Mouse (Mus musculus) kidney, adult 9 months (tissue): Measurements from ENCODE around the gene Klre1.
"Not testable (repeated sequence)": the region's sequence is repeated elsewhere in the genome, so short reads cannot be mapped to it uniquely, and the experiment has no call there.

Experiments used
- DNase-seq: peaks from one replicate; pipeline ENCODE4 v3.0.0; 2022

Klre1 gene

DNA sequence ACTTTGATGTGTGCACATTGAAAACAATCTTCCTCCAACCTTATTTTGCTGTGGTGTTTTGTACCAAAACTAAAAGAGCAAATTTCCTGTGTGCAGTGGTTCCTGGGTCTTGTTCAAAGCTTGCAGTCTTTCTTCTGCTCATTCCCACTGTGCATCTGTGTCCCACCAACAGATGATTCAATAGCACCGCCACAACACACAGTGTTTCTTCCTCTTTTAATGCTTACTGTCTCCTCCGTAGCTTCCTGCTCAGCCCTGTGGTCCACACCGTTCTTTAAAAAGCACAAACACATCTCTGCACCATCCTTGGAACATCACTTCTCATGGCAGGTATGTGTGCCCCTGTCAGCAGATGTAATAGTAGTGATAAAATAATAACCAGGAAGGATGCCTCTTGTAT, 13.8 kb downstream of the Klre1 start, which contains the start of gene Klrd1:
Gene Klrd1, plus strand, starts transcription at position 275 of the 400 bp plus-strand sequence.
- no peak for DNase-seq

DNA sequence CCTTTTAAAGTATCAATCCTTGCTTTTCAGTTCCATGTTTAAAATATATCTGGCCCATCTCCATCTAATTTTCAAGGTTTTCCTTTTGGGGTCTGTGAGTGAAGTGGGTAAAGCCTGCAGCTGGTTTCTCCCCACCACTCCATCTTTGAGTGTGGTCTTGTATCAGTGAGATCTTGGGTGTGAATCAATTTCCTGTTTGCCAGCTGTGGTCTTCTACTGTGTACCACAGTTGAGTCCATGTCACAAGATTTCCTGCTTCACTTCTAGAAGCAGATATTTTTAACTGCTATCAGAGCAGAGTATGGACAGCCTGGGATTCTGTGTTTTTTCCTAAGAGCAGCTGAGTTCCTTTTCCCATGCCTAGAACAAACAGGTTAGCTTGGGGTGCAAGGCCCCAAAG, 30.7 kb downstream of the Klre1 start:
- no peak for DNase-seq

DNA sequence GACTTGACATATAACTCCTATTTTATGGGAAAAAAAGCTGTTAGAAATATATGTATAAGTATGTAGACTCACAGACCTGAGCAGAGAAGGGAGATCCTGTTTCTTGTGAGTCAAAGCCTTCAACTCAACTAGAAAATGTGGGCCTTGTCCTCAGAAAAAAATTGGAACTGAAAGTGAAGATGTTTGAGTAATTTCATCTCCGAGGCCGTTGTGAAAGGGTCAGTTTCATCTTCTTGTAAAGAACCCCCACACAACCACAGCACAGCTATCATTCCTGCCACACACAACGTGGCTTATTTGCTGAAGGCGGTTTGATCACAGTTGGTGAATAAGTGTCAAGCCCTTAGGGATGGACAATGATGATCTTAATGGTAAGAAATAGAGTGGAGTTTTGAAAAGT, 46.0 kb downstream of the Klre1 start, which contains the start of gene Klrk1:
Gene Klrk1, minus strand, starts transcription at position 130 of the 400 bp plus-strand sequence.
- no peak for DNase-seq

DNA sequence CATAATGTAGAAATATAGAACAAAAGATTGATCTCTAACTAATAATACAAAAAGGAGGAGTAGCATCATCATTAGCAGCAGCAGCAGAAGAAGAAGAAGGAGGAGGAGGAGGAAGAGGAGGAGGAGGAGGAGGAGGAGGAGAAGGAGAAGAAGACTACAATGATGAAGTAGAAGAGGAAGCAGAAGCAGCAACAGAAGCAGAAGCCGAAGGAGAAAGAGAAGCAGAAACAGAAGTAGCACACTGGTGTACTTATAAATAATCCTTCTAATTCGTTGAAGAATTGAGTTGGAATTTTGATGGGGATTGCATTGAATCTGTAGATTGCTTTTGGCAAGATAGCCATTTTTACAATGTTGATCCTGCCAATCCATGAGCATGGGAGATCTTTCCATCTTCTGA, 53.3 kb downstream of the Klre1 start:
- not testable (repeated sequence) for DNase-seq
